Mouse (Mus musculus): ENCODE results near the gene Hprt. TPM values are rescaled to one million over a fixed set of nuclear protein-coding genes. Genes with fewer than 3 reads are reported as not detected.
A peak's percentile ranks its signal among the peaks of the same experiment; 100 is the strongest.

Hprt gene
- polyA plus RNA-seq, 1 experiment from 2014 or later, result 171 TPM

DNA sequence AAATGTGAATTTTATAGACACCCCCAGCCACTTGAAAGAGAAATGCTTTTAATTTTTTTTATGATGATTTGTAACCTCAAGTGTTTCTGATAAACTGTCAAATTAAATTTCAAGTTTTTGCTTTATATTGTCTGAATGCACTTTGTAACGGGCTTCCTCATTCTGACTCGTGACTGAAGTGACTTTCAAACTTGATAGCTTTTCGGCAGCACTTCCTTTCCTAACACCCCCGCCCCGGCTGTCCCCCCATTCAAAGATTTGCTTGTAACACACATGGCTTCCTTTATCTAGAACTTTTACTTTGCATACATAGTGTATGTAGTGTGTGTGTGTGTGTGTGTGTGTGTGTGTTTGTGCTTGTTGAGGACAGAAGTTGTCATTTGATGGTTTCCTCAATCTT, 41.6 kb downstream of the Hprt start:
- 38% methylated on average over 5 of the region's 5 CpGs for WGBS

DNA sequence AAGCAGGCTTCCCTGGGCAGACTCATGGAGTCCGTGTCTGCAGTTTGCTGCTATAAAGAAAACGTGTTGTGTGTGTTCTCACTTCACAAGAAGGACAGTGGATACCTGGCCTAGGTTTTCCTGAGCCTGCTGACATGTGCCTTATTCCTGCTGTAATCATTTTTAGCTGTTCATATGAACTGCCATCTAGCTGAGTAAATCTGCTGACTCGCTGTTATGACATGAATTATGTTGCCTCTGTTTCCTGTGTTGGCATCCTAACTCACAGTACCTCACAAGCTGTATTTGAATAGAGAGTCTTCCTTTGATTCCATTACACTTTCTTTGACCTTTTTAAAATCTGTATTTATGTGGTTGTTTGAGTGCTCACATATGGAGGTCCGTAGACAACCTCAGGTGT, 50.3 kb downstream of the Hprt start:
- WGBS, result 64% methylated on average over 4 of the region's 4 CpGs
- ATAC-seq (ENCODE audit: low read depth), result no peak
- Histone ChIP-seq H3K4me2 (ENCODE audit: low read depth, low read length) (no peak overlapping the region), H3K27ac (ENCODE audit: low read length) (no peak overlapping the region), H3K27me3 (ENCODE audit: control insufficient read depth, insufficient read depth, low read depth, low read length) (no peaks in the 10 kb centered on the region), H3K9me3 (ENCODE audit: control insufficient read depth, low read length) (no peaks in the 10 kb centered on the region), H3K4me3 (ENCODE audit: low read length) (no peak overlapping the region), H3K4me1 (replicated peaks; ENCODE audit: control insufficient read depth, insufficient read depth, low read length) (no peaks in the 10 kb centered on the region), H3K9ac (ENCODE audit: low read length) (no peak overlapping the region), H3K36me3 (ENCODE audit: control insufficient read depth, insufficient read depth, low read length) (no peaks in the 10 kb centered on the region)

More for the DNA sequence above, 41.6 kb downstream of the Hprt start:
- Histone ChIP-seq H3K4me1 (replicated peaks; ENCODE audit: control insufficient read depth, insufficient read depth, low read length) (0 out of 2 replicates have a peak, but pooled peaks cover 3% of the 10 kb centered on the region), H3K4me3 (ENCODE audit: low read length) (no peak overlapping the region), H3K27me3 (ENCODE audit: control insufficient read depth, insufficient read depth, low read depth, low read length) (no peaks in the 10 kb centered on the region), H3K9me3 (ENCODE audit: control insufficient read depth, low read length) (no peaks in the 10 kb centered on the region), H3K36me3 (ENCODE audit: control insufficient read depth, insufficient read depth, low read length) (no peaks in the 10 kb centered on the region), H3K27ac (ENCODE audit: low read length) (no peak overlapping the region), H3K4me2 (ENCODE audit: low read depth, low read length) (no peak overlapping the region), H3K9ac (ENCODE audit: low read length) (no peak overlapping the region)
- ATAC-seq (ENCODE audit: low read depth), result no peak

DNA sequence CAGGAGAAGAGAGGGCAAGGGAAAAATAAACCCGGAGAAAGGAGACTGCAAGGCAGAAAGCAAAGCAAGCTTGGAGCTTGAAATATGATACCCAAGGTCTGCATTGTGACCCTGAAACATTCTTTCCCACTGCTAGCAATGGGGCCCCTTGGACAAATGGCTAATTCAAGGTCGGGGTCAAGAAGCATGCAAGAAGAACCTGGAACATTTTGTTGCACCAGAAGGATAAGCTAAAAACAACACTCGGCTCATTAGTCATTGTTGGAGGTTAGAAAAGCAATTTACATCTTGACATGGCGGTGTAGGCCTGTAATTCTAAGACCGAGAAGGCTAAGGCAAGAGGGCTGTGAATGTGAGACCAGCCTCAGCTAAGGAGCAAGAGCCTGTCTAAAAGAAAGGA, 51.7 kb downstream of the Hprt start:
- Histone ChIP-seq H3K9me3 (ENCODE audit: control insufficient read depth, low read length) (no peaks in the 10 kb centered on the region), H3K4me1 (replicated peaks; ENCODE audit: control insufficient read depth, insufficient read depth, low read length) (peaks cover 1% of the 10 kb centered on the region), H3K4me2 (ENCODE audit: low read depth, low read length) (no peak overlapping the region), H3K4me3 (ENCODE audit: low read length) (no peak overlapping the region), H3K9ac (ENCODE audit: low read length) (no peak overlapping the region), H3K27me3 (ENCODE audit: control insufficient read depth, insufficient read depth, low read depth, low read length) (no peaks in the 10 kb centered on the region), H3K27ac (ENCODE audit: low read length) (no peak overlapping the region), H3K36me3 (ENCODE audit: control insufficient read depth, insufficient read depth, low read length) (no peaks in the 10 kb centered on the region)
- WGBS, result 32% methylated on average over 5 of the region's 5 CpGs
- ATAC-seq (ENCODE audit: low read depth), result 0 out of 2 replicates have a peak, but pooled peaks have one; percentile 26

GRCm38 (mm10) chrX:53040138-53040537, 52.2 kb downstream of the Hprt start:
- Histone ChIP-seq H3K27me3 (ENCODE audit: control insufficient read depth, insufficient read depth, low read depth, low read length) (no peaks in the 10 kb centered on the region), H3K4me2 (ENCODE audit: low read depth, low read length) (no peak overlapping the region), H3K9ac (ENCODE audit: low read length) (no peak overlapping the region), H3K27ac (ENCODE audit: low read length) (no peak overlapping the region), H3K36me3 (ENCODE audit: control insufficient read depth, insufficient read depth, low read length) (no peaks in the 10 kb centered on the region), H3K4me1 (replicated peaks; ENCODE audit: control insufficient read depth, insufficient read depth, low read length) (peaks cover 6% of the 10 kb centered on the region), H3K4me3 (ENCODE audit: low read length) (no peak overlapping the region), H3K9me3 (ENCODE audit: control insufficient read depth, low read length) (no peaks in the 10 kb centered on the region)
- ATAC-seq (ENCODE audit: low read depth), result no peak
- WGBS, result 69% methylated on average over 6 of the region's 6 CpGs

- no peak for ATAC-seq (ENCODE audit: low read depth)
- Histone ChIP-seq H3K4me3 (ENCODE audit: low read length) (no peak overlapping the region), H3K4me1 (replicated peaks; ENCODE audit: control insufficient read depth, insufficient read depth, low read length) (peaks cover 10% of the 10 kb centered on the region), H3K27ac (ENCODE audit: low read length) (no peak overlapping the region), H3K4me2 (ENCODE audit: low read depth, low read length) (no peak overlapping the region), H3K9ac (ENCODE audit: low read length) (no peak overlapping the region), H3K9me3 (ENCODE audit: control insufficient read depth, low read length) (no peaks in the 10 kb centered on the region), H3K27me3 (ENCODE audit: control insufficient read depth, insufficient read depth, low read depth, low read length) (no peaks in the 10 kb centered on the region), H3K36me3 (ENCODE audit: control insufficient read depth, insufficient read depth, low read length) (no peaks in the 10 kb centered on the region)
- WGBS, result 84% methylated on average over 6 of the region's 6 CpGs
Measured at GRCm38 (mm10) chrX:53041006-53041405, 53.1 kb downstream of the Hprt start.

- Histone ChIP-seq H3K9ac (ENCODE audit: low read length) (no peak overlapping the region), H3K27ac (ENCODE audit: low read length) (peak overlapping the region; percentile 80), H3K4me1 (replicated peaks; ENCODE audit: control insufficient read depth, insufficient read depth, low read length) (peaks cover 25% of the 10 kb centered on the region), H3K4me3 (ENCODE audit: low read length) (no peak overlapping the region), H3K36me3 (ENCODE audit: control insufficient read depth, insufficient read depth, low read length) (no peaks in the 10 kb centered on the region), H3K4me2 (ENCODE audit: low read depth, low read length) (no peak overlapping the region), H3K27me3 (ENCODE audit: control insufficient read depth, insufficient read depth, low read depth, low read length) (no peaks in the 10 kb centered on the region), H3K9me3 (ENCODE audit: control insufficient read depth, low read length) (no peaks in the 10 kb centered on the region)
- WGBS, result 20% methylated on average over 10 of the region's 10 CpGs
- ATAC-seq (ENCODE audit: low read depth), result peak; percentile 77
Measured at GRCm38 (mm10) chrX:53045187-53045903, 57.4 kb downstream of the Hprt start.

GRCm38 (mm10) chrX:53046033-53046432, 58.1 kb downstream of the Hprt start:
- no peak overlapping the region for H3K9ac ChIP-seq (ENCODE audit: low read length)
- no peaks in the 10 kb centered on the region for H3K36me3 ChIP-seq (ENCODE audit: control insufficient read depth, insufficient read depth, low read length)
- H3K4me1 ChIP-seq (replicated peaks; ENCODE audit: control insufficient read depth, insufficient read depth, low read length), result peaks cover 25% of the 10 kb centered on the region
- H3K27me3 ChIP-seq (ENCODE audit: control insufficient read depth, insufficient read depth, low read depth, low read length), result no peaks in the 10 kb centered on the region
- peak overlapping the region; percentile 80 for H3K27ac ChIP-seq (ENCODE audit: low read length)
- 32% methylated on average over 4 of the region's 4 CpGs for WGBS
- ATAC-seq (ENCODE audit: low read depth), result peak; percentile 15; the same call in 1 of the 2 replicates
- no peak overlapping the region for H3K4me2 ChIP-seq (ENCODE audit: low read depth, low read length)
- H3K9me3 ChIP-seq (ENCODE audit: control insufficient read depth, low read length), result no peaks in the 10 kb centered on the region
- no peak overlapping the region for H3K4me3 ChIP-seq (ENCODE audit: low read length)

GRCm38 (mm10) chrX:53046911-53047310, 59.0 kb downstream of the Hprt start:
- H3K9ac ChIP-seq (ENCODE audit: low read length), result no peak overlapping the region
- WGBS, result 28% methylated on average over 2 of the region's 2 CpGs
- H3K27me3 ChIP-seq (ENCODE audit: control insufficient read depth, insufficient read depth, low read depth, low read length), result no peaks in the 10 kb centered on the region
- no peak overlapping the region for H3K4me3 ChIP-seq (ENCODE audit: low read length)
- H3K4me1 ChIP-seq (replicated peaks; ENCODE audit: control insufficient read depth, insufficient read depth, low read length), result peaks cover 25% of the 10 kb centered on the region
- no peak overlapping the region for H3K4me2 ChIP-seq (ENCODE audit: low read depth, low read length)
- no peaks in the 10 kb centered on the region for H3K36me3 ChIP-seq (ENCODE audit: control insufficient read depth, insufficient read depth, low read length)
- no peaks in the 10 kb centered on the region for H3K9me3 ChIP-seq (ENCODE audit: control insufficient read depth, low read length)
- ATAC-seq (ENCODE audit: low read depth), result peak; percentile 44; the same call in 1 of the 2 replicates
- H3K27ac ChIP-seq (ENCODE audit: low read length), result peak overlapping the region; percentile 80

DNA sequence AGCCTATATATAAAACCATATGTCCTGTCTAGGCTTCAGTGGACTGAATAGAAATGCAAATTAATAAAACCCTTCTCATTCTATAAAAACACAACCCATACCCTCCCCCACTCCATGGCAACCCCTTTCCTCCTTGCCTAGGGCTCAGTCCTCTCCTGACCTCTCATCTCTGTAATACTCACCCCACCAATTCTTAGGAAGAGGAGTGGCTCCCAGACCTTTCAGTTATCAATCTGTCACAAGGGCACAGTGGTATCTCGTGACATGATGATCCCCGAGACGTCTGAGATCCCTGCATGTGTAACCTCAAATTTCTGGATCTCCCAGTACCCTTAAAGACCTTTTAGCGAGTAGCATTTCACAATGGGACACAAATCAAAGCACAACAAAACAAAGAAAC, 61.3 kb downstream of the Hprt start:
- 61% methylated on average over 4 of the region's 4 CpGs for WGBS

More for the DNA sequence above, 61.3 kb downstream of the Hprt start:
- Histone ChIP-seq H3K27ac (ENCODE audit: low read length) (no peak overlapping the region), H3K9ac (ENCODE audit: low read length) (no peak overlapping the region), H3K4me2 (ENCODE audit: low read depth, low read length) (no peak overlapping the region), H3K4me3 (ENCODE audit: low read length) (no peak overlapping the region), H3K4me1 (replicated peaks; ENCODE audit: control insufficient read depth, insufficient read depth, low read length) (peaks cover 29% of the 10 kb centered on the region), H3K36me3 (ENCODE audit: control insufficient read depth, insufficient read depth, low read length) (no peaks in the 10 kb centered on the region), H3K9me3 (ENCODE audit: control insufficient read depth, low read length) (no peaks in the 10 kb centered on the region), H3K27me3 (ENCODE audit: control insufficient read depth, insufficient read depth, low read depth, low read length) (no peaks in the 10 kb centered on the region)
- ATAC-seq (ENCODE audit: low read depth), result no peak
